Mouse (Mus musculus): ENCODE data around the gene Sectm1a. TPM values are rescaled to one million over a fixed set of nuclear protein-coding genes. Genes with fewer than 3 reads are reported as not detected.
"Not testable (repeated sequence)": the region's sequence is repeated elsewhere in the genome, so short reads cannot be mapped to it uniquely, and the experiment has no call there.

Gene Sectm1a
- total RNA-seq, 2 experiments from 2014 or later: not detected

- no peak for ATAC-seq (replicated peaks; ENCODE audit: low FRiP score, low TSS enrichment, poor library complexity, severe bottlenecking)
Measured at GRCm38 (mm10) chr11:121056536-121057236, 24.3 kb downstream of the Sectm1a start.

- peak; percentile 91 for ATAC-seq (replicated peaks; ENCODE audit: low FRiP score, low TSS enrichment, poor library complexity, severe bottlenecking)
Measured at GRCm38 (mm10) chr11:121053536-121053935, 27.5 kb downstream of the Sectm1a start.

- no peak for ATAC-seq (replicated peaks; ENCODE audit: low FRiP score, low TSS enrichment, poor library complexity, severe bottlenecking)
Measured at GRCm38 (mm10) chr11:121052387-121052786, 28.6 kb downstream of the Sectm1a start.

- ATAC-seq (replicated peaks; ENCODE audit: low FRiP score, low TSS enrichment, poor library complexity, severe bottlenecking): no peak
Measured at GRCm38 (mm10) chr11:121051793-121052192, 29.2 kb downstream of the Sectm1a start.

- ATAC-seq (replicated peaks; ENCODE audit: low FRiP score, low TSS enrichment, poor library complexity, severe bottlenecking): no peak
Measured at GRCm38 (mm10) chr11:121049840-121050239, 31.2 kb downstream of the Sectm1a start.

- ATAC-seq (replicated peaks; ENCODE audit: low FRiP score, low TSS enrichment, poor library complexity, severe bottlenecking): peak; percentile 65
Measured at GRCm38 (mm10) chr11:121047826-121048399, 33.1 kb downstream of the Sectm1a start.

GRCm38 (mm10) chr11:121045286-121045685, 35.7 kb downstream of the Sectm1a start:
- ATAC-seq (replicated peaks; ENCODE audit: low FRiP score, low TSS enrichment, poor library complexity, severe bottlenecking): no peak

- not testable (repeated sequence) for ATAC-seq (replicated peaks; ENCODE audit: low FRiP score, low TSS enrichment, poor library complexity, severe bottlenecking)
Measured at GRCm38 (mm10) chr11:121043025-121043424, 38.0 kb downstream of the Sectm1a start.

GRCm38 (mm10) chr11:121042480-121042879, 38.5 kb downstream of the Sectm1a start:
- no peak for ATAC-seq (replicated peaks; ENCODE audit: low FRiP score, low TSS enrichment, poor library complexity, severe bottlenecking)

GRCm38 (mm10) chr11:121041636-121042035, 39.4 kb downstream of the Sectm1a start:
- ATAC-seq (replicated peaks; ENCODE audit: low FRiP score, low TSS enrichment, poor library complexity, severe bottlenecking): no peak

- ATAC-seq (replicated peaks; ENCODE audit: low FRiP score, low TSS enrichment, poor library complexity, severe bottlenecking): peak; percentile 83
Measured at GRCm38 (mm10) chr11:121041212-121041611, 39.8 kb downstream of the Sectm1a start.

- peak; percentile 26; the same call in 1 of the 2 replicates for ATAC-seq (replicated peaks; ENCODE audit: low FRiP score, low TSS enrichment, poor library complexity, severe bottlenecking)
Measured at GRCm38 (mm10) chr11:121039302-121039701, 41.7 kb downstream of the Sectm1a start, which contains the start of gene Cd7. Gene Cd7 (minus strand): TSS chr11:121039418.

GRCm38 (mm10) chr11:121038366-121039240, 42.4 kb downstream of the Sectm1a start:
- no peak for ATAC-seq (replicated peaks; ENCODE audit: low FRiP score, low TSS enrichment, poor library complexity, severe bottlenecking)

GRCm38 (mm10) chr11:121033118-121033517, 47.9 kb downstream of the Sectm1a start:
- ATAC-seq (replicated peaks; ENCODE audit: low FRiP score, low TSS enrichment, poor library complexity, severe bottlenecking): no peak

- ATAC-seq (replicated peaks; ENCODE audit: low FRiP score, low TSS enrichment, poor library complexity, severe bottlenecking): peak; percentile 90
Measured at GRCm38 (mm10) chr11:121027259-121027658, 53.8 kb downstream of the Sectm1a start.

GRCm38 (mm10) chr11:121024163-121024562, 56.9 kb downstream of the Sectm1a start:
- no peak for ATAC-seq (replicated peaks; ENCODE audit: low FRiP score, low TSS enrichment, poor library complexity, severe bottlenecking)

- ATAC-seq (replicated peaks; ENCODE audit: low FRiP score, low TSS enrichment, poor library complexity, severe bottlenecking): no peak
Measured at GRCm38 (mm10) chr11:121019501-121019900, 61.5 kb downstream of the Sectm1a start.

- peak; percentile 88 for ATAC-seq (replicated peaks; ENCODE audit: low FRiP score, low TSS enrichment, poor library complexity, severe bottlenecking)
Measured at GRCm38 (mm10) chr11:121017703-121018102, 63.3 kb downstream of the Sectm1a start.

Data from megakaryocyte-erythroid progenitor cell, adult 5-6 weeks (primary cell).